Mouse (Mus musculus): ENCODE results near the gene Olfr381. TPM values are rescaled to one million over a fixed set of nuclear protein-coding genes. Genes with fewer than 3 reads are reported as not detected.
"Not testable (repeated sequence)": the region's sequence is repeated elsewhere in the genome, so short reads cannot be mapped to it uniquely, and the experiment has no call there.

The Olfr381 gene
- not detected in 2 replicates for polyA plus RNA-seq (2014; fragmentation: Nextera tagmentation; extraction: Ambion mirVana)

DNA sequence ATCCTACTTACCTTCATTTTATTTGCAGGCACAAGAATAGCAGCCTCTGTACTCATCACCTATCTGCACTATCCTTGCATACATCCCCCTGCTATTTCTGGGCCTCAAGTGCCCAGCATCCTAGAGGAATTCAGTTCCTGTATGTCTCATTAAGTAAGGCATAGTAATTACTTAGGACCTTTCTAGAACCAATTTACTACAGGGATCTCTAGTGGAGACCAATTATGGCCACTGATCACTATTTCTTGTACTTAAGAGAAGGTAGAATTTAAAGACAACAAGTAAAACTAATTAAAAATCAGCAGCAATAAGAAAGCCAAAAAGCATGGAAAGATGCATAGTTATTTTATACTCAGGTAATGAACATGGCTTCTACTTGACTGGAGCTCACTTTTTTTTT lies at the start of gene Olfr381:
TSS of gene Olfr381 (minus strand) at position 101 of the 400 bp plus-strand sequence.
- Histone ChIP-seq H3K4me3 (ENCODE audit: low read depth, low read length) (no peak within 1 kb of the TSS), H3K27me3 (ENCODE audit: control insufficient read depth, insufficient read depth, low read length) (no peaks in the 10 kb centered on the region), H3K4me2 (no peak within 1 kb of the TSS), H3K9ac (ENCODE audit: low read depth, low read length) (no peak within 1 kb of the TSS), H3K27ac (ENCODE audit: low read depth, low read length) (no peak within 1 kb of the TSS), H3K9me3 (replicated peaks; ENCODE audit: control insufficient read depth, low read length) (peaks cover 3% of the 10 kb centered on the region), H3K4me1 (ENCODE audit: control insufficient read depth, insufficient read depth, low read length) (no peaks in the 10 kb centered on the region), H3K36me3 (ENCODE audit: control insufficient read depth, insufficient read depth, low read length) (no peaks in the 10 kb centered on the region)
- no peak for ATAC-seq (replicated peaks; ENCODE audit: insufficient number of reproducible peaks, low FRiP score, low TSS enrichment)

DNA sequence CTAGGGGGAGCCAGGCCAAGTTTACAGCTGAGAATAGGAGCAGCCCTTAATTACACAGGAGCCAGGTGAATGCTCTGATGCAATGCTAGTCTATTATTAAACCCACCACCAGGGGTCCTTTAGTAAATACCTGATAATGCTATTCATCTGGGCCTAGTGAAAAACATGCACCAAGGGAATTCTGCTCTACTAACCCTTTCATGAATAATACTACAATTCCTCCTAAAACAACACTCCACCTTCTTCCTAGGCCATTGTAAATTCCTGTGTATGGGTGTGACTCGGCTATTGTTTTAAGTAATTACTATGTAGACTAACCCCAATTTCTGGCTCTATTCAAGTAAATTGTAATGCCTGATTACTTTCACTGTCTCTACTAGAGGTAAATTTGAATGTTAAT lies 37.6 kb upstream of the Olfr381 start:
- ATAC-seq (replicated peaks; ENCODE audit: insufficient number of reproducible peaks, low FRiP score, low TSS enrichment); H3K4me2 ChIP-seq; H3K4me1 ChIP-seq (ENCODE audit: control insufficient read depth, insufficient read depth, low read length); H3K9ac ChIP-seq (ENCODE audit: low read depth, low read length); H3K9me3 ChIP-seq (replicated peaks; ENCODE audit: control insufficient read depth, low read length); H3K4me3 ChIP-seq (ENCODE audit: low read depth, low read length); H3K27me3 ChIP-seq (ENCODE audit: control insufficient read depth, insufficient read depth, low read length); H3K27ac ChIP-seq (ENCODE audit: low read depth, low read length); H3K36me3 ChIP-seq (ENCODE audit: control insufficient read depth, insufficient read depth, low read length): not testable (repeated sequence)
- 74% methylated on average over 1 of the region's 1 CpGs for WGBS (ENCODE audit: insufficient replicate concordance)

DNA sequence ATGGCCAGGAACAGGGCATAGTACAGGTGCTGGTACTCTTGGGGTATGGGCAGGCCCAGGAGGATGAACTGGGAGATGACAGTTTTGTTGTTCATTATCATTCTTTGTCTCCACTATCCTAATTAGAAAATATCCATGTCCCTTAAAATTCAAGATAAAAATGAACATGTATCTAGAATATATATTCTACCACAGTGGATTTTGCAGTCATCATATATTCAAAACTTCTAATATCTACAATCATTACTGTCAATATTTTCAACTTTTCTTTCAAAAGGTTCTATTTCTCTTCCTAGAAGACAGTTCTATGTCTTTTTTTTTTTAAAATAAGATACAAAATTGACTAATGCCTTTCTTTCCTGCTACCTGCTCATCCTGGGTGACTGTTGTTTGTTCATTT lies 25.7 kb upstream of the Olfr381 start, which contains the start of gene Olfr382:
TSS of gene Olfr382 (minus strand) at position 101 of the 400 bp plus-strand sequence.
- 0 out of 2 replicates have a peak, but pooled peaks cover 3% of the 10 kb centered on the region for H3K9me3 ChIP-seq (replicated peaks; ENCODE audit: control insufficient read depth, low read length)
- H3K27me3 ChIP-seq (ENCODE audit: control insufficient read depth, insufficient read depth, low read length): no peaks in the 10 kb centered on the region
- no peak within 1 kb of the TSS for H3K4me3 ChIP-seq (ENCODE audit: low read depth, low read length)
- H3K36me3 ChIP-seq (ENCODE audit: control insufficient read depth, insufficient read depth, low read length): no peaks in the 10 kb centered on the region
- no peak within 1 kb of the TSS for H3K27ac ChIP-seq (ENCODE audit: low read depth, low read length)
- ATAC-seq (replicated peaks; ENCODE audit: insufficient number of reproducible peaks, low FRiP score, low TSS enrichment): no peak
- no peaks in the 10 kb centered on the region for H3K4me1 ChIP-seq (ENCODE audit: control insufficient read depth, insufficient read depth, low read length)
- H3K4me2 ChIP-seq: no peak within 1 kb of the TSS
- no peak within 1 kb of the TSS for H3K9ac ChIP-seq (ENCODE audit: low read depth, low read length)

DNA sequence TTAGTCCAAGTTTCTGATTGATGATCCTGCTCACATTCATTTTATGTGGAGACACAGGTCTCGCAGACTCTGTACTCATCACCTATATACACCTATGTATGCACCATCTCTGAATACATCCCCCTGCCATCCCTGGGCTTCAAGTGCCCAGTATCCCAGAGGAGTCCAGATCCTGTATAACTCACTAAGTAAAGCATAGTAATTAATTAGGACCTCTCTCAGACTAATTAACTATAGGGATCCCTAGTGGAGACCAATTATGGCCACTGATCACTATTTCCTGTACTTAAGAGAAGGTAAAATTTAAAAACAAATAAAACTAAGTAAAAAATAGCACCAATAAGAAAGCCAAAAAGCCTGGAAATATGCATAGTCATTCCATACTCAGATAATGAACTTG lies 34.0 kb downstream of the Olfr381 start, which contains the start of gene Olfr380:
TSS of gene Olfr380 (minus strand) at position 101 of the 400 bp plus-strand sequence.
- Histone ChIP-seq H3K4me1 (ENCODE audit: control insufficient read depth, insufficient read depth, low read length) (no peaks in the 10 kb centered on the region), H3K4me3 (ENCODE audit: low read depth, low read length) (no peak within 1 kb of the TSS), H3K27ac (ENCODE audit: low read depth, low read length) (no peak within 1 kb of the TSS), H3K9me3 (replicated peaks; ENCODE audit: control insufficient read depth, low read length) (no peaks in the 10 kb centered on the region; the same call in 1 of the 2 replicates), H3K4me2 (no peak within 1 kb of the TSS), H3K9ac (ENCODE audit: low read depth, low read length) (no peak within 1 kb of the TSS), H3K36me3 (ENCODE audit: control insufficient read depth, insufficient read depth, low read length) (no peaks in the 10 kb centered on the region), H3K27me3 (ENCODE audit: control insufficient read depth, insufficient read depth, low read length) (no peaks in the 10 kb centered on the region)
- ATAC-seq (replicated peaks; ENCODE audit: insufficient number of reproducible peaks, low FRiP score, low TSS enrichment): no peak
- 89% methylated on average over 1 of the region's 1 CpGs for WGBS (ENCODE audit: insufficient replicate concordance)

Other genes starting within 250 kb of the Olfr381 start
- gene Trpv3, start 224.2 kb downstream of the Olfr381 start, polyA plus RNA-seq (2014; fragmentation: Nextera tagmentation; extraction: Ambion mirVana): 0.03 TPM in 2 replicates
- 0.19 TPM in 1 of 2 replicates, not detected in the other for gene Aspa, start 162.0 kb downstream of the Olfr381 start, polyA plus RNA-seq (2014; fragmentation: Nextera tagmentation; extraction: Ambion mirVana)
- gene Gm49340, start 161.9 kb downstream of the Olfr381 start, polyA plus RNA-seq (2014; fragmentation: Nextera tagmentation; extraction: Ambion mirVana): not detected in 2 replicates
- not detected in 2 replicates for gene Spata22, start 161.9 kb downstream of the Olfr381 start, polyA plus RNA-seq (2014; fragmentation: Nextera tagmentation; extraction: Ambion mirVana)
- not detected in 2 replicates for gene Olfr20, start 140.8 kb downstream of the Olfr381 start, polyA plus RNA-seq (2014; fragmentation: Nextera tagmentation; extraction: Ambion mirVana)
- not detected in 2 replicates for gene Olfr376, start 120.4 kb downstream of the Olfr381 start, polyA plus RNA-seq (2014; fragmentation: Nextera tagmentation; extraction: Ambion mirVana)
- gene Olfr1, start 92.0 kb downstream of the Olfr381 start, polyA plus RNA-seq (2014; fragmentation: Nextera tagmentation; extraction: Ambion mirVana): not detected in 2 replicates
- not detected in 2 replicates for gene Olfr378, start 63.1 kb downstream of the Olfr381 start, polyA plus RNA-seq (2014; fragmentation: Nextera tagmentation; extraction: Ambion mirVana)
- gene Olfr380, start 34.1 kb downstream of the Olfr381 start, polyA plus RNA-seq (2014; fragmentation: Nextera tagmentation; extraction: Ambion mirVana): not detected in 2 replicates
- not detected in 2 replicates for gene Olfr382, start 25.6 kb upstream of the Olfr381 start, polyA plus RNA-seq (2014; fragmentation: Nextera tagmentation; extraction: Ambion mirVana)
- not detected in 2 replicates for gene Olfr385, start 101.4 kb upstream of the Olfr381 start, polyA plus RNA-seq (2014; fragmentation: Nextera tagmentation; extraction: Ambion mirVana)
- gene Olfr384, start 107.0 kb upstream of the Olfr381 start, polyA plus RNA-seq (2014; fragmentation: Nextera tagmentation; extraction: Ambion mirVana): not detected in 2 replicates
- gene Zfp735, start 197.2 kb upstream of the Olfr381 start, polyA plus RNA-seq (2014; fragmentation: Nextera tagmentation; extraction: Ambion mirVana): not detected in 2 replicates